Mouse (Mus musculus) megakaryocyte, embryonic 14.5 days (primary cell): ENCODE measurements around the gene Gm438.
"Not testable (repeated sequence)": the region's sequence is repeated elsewhere in the genome, so short reads cannot be mapped to it uniquely, and the experiment has no call there.

ENCODE experiments used
- FLI1 ChIP-seq: IDR thresholded peaks from 2 replicates; pipeline ENCODE4 v1.6.1; 2012; ENCODE audit warnings: low read length, inconsistent platforms, mixed read lengths
- GATA1 ChIP-seq: IDR thresholded peaks from 3 replicates; pipeline ENCODE4 v1.6.1; 2012; ENCODE audit warnings: mixed read lengths, low read length, inconsistent platforms, borderline replicate concordance

DNA sequence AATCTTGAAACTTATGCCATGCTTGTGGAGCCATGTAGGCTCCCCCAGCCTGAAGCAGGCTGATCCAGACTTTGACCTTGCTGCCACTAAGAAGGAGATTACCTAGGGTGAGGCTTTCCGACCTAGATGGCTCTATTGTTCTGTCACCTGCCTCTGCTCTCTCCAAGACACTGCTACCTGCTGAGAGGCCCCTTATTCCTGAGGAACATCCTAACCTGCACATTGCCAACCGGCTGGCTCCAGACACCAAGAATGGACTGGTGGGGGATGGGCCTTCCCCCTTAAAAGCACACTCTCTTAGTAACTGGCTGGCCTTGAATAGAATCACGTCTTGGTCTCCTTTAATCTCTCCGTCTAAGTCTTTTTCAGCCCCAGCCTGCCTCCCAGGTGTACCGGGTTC lies 20.8 kb upstream of the Gm438 start:
- TF ChIP-seq GATA1, FLI1: not testable (repeated sequence)
